Mouse (Mus musculus) limb, embryonic 11.5 days (tissue): ENCODE measurements around the gene Adh6a. TPM values are rescaled to one million over a fixed set of nuclear protein-coding genes. Genes with fewer than 3 reads are reported as not detected.
A peak's percentile ranks its signal among the peaks of the same experiment; 100 is the strongest.

ENCODE experiments used
- ATAC-seq: fragments of 200-750 bp; cut with Nextera tagmentation; 2 replicates; pipeline ENCODE4 v1.8.0; 2017; ENCODE audit warnings: low read depth; ENCODE audit not compliant: insufficient number of reproducible peaks, low FRiP score, low TSS enrichment
- DNase-seq: peaks from one replicate; pipeline ENCODE4 v3.0.0-alpha.2; 2015; ENCODE audit warnings: low spot score
- H3K27ac ChIP-seq: fragments of 300-500 bp; sonication (generic); replicated peaks from 2 replicates; pipeline ENCODE4 v1.5.1; 2014; ENCODE audit warnings: low read depth, mild to moderate bottlenecking, low read length
- H3K27me3 ChIP-seq: fragments of 300-500 bp; sonication (generic); 2 replicates; pipeline ENCODE4 v1.6.1; 2014; ENCODE audit warnings: mild to moderate bottlenecking, low read length, mixed read lengths; ENCODE audit not compliant: control insufficient read depth, insufficient read depth
- H3K36me3 ChIP-seq: fragments of 300-500 bp; sonication (generic); 2 replicates; pipeline ENCODE4 v1.6.1; 2014; ENCODE audit warnings: mild to moderate bottlenecking, low read length, moderate library complexity, mixed read lengths; ENCODE audit not compliant: control insufficient read depth, insufficient read depth
- H3K4me1 ChIP-seq: fragments of 300-500 bp; sonication (generic); 2 replicates; pipeline ENCODE4 v1.6.1; 2014; ENCODE audit warnings: low read length, mixed read lengths; ENCODE audit not compliant: control insufficient read depth, insufficient read depth
- H3K4me2 ChIP-seq: fragments of 300-500 bp; sonication (generic); 2 replicates; pipeline ENCODE4 v1.6.1; 2014; ENCODE audit warnings: low read depth, mild to moderate bottlenecking, moderate library complexity; ENCODE audit not compliant: severe bottlenecking
- H3K4me3 ChIP-seq: fragments of 300-500 bp; sonication (generic); 2 replicates; pipeline ENCODE4 v1.5.1; 2014; ENCODE audit warnings: low read depth, low read length
- H3K9ac ChIP-seq: fragments of 300-500 bp; sonication (generic); 2 replicates; pipeline ENCODE4 v1.6.1; 2014; ENCODE audit warnings: mild to moderate bottlenecking, low read length
- H3K9me3 ChIP-seq: fragments of 300-500 bp; sonication (generic); 2 replicates; pipeline ENCODE4 v1.6.1; 2016; ENCODE audit warnings: low read length; ENCODE audit not compliant: control insufficient read depth
- WGBS: fragments of 180-500 bp; shearing (Covaris S2); extraction: QIAGEN DNeasy Blood & Tissue Kit; methylation state at CpG from one replicate; pipeline ENCODE4 v1.1.7; 2014; 5-methylcytosine and 5-hydroxymethylcytosine counted together
- polyA plus RNA-seq: library from polyadenylated mRNA; unstranded; fragments of >200 nt; fragmentation: Nextera tagmentation; extraction: Ambion mirVana; gene quantifications from 2 replicates; pipeline ENCODE4 v1.2.1, GENCODE M21; 2014

Adh6a gene
- polyA plus RNA-seq, 1 experiment from 2014 or later = not detected

GRCm38 (mm10) chr3:138287686-138288085, 25.4 kb upstream of the Adh6a start:
- Histone ChIP-seq H3K4me1 (no peaks in the 10 kb centered on the region), H3K9ac (no peak overlapping the region), H3K27me3 (no peaks in the 10 kb centered on the region), H3K9me3 (no peaks in the 10 kb centered on the region), H3K4me2 (no peak overlapping the region), H3K36me3 (no peaks in the 10 kb centered on the region), H3K4me3 (no peak overlapping the region), H3K27ac (no peak overlapping the region)
- ATAC-seq = no peak
- no peak for DNase-seq
- WGBS = 94% methylated on average over 4 of the region's 4 CpGs

GRCm38 (mm10) chr3:138290672-138291071, 22.4 kb upstream of the Adh6a start:
- Histone ChIP-seq H3K4me1 (no peaks in the 10 kb centered on the region), H3K4me2 (no peak overlapping the region), H3K27ac (no peak overlapping the region), H3K9ac (no peak overlapping the region), H3K36me3 (no peaks in the 10 kb centered on the region), H3K9me3 (no peaks in the 10 kb centered on the region), H3K4me3 (no peak overlapping the region), H3K27me3 (no peaks in the 10 kb centered on the region)
- WGBS = 87% methylated on average over 2 of the region's 2 CpGs
- ATAC-seq = no peak
- DNase-seq = no peak

DNA sequence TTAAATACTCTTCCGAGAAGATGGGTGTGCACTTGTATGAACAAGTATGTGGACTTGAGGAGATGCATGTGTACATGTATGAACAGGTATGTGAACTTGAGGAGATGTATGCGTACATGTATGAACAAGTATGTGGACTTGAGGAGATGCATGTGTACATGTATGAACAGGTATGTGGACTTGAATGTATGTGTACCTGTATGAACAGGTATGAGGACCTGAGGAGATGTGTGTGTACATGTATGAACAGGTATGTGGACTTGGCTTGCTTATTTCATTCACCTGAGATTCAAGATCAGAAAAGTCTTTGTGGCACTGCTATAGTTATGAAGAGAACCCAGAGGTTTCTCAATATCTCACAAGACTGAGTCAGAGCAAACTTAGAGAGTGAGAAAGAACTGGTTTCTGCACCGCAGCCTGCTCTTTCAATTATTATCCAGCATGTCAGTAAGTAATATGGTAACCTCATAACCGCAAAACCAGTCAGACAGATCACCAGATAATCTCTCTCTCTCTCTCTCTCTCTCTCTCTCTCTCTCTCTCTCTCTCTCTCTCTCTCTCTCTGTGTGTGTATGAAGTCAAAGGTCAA, 21.5 kb upstream of the Adh6a start:
- Histone ChIP-seq H3K4me2 (no peak overlapping the region), H3K36me3 (no peaks in the 10 kb centered on the region), H3K9me3 (no peaks in the 10 kb centered on the region), H3K4me1 (no peaks in the 10 kb centered on the region), H3K27ac (no peak overlapping the region), H3K9ac (no peak overlapping the region), H3K27me3 (no peaks in the 10 kb centered on the region), H3K4me3 (no peak overlapping the region)
- DNase-seq (no peak), ATAC-seq (no peak)
- 92% methylated on average over 4 of the region's 4 CpGs for WGBS

GRCm38 (mm10) chr3:138293298-138293895, 19.7 kb upstream of the Adh6a start:
- H3K4me2 ChIP-seq = no peak overlapping the region
- H3K27ac ChIP-seq = no peak overlapping the region
- H3K9me3 ChIP-seq = no peaks in the 10 kb centered on the region
- H3K27me3 ChIP-seq = no peaks in the 10 kb centered on the region
- 85% methylated on average over 7 of the region's 7 CpGs for WGBS
- DNase-seq (no peak), ATAC-seq (no peak)
- no peak overlapping the region for H3K9ac ChIP-seq
- H3K36me3 ChIP-seq = no peaks in the 10 kb centered on the region
- H3K4me3 ChIP-seq = no peak overlapping the region
- H3K4me1 ChIP-seq = no peaks in the 10 kb centered on the region

DNA sequence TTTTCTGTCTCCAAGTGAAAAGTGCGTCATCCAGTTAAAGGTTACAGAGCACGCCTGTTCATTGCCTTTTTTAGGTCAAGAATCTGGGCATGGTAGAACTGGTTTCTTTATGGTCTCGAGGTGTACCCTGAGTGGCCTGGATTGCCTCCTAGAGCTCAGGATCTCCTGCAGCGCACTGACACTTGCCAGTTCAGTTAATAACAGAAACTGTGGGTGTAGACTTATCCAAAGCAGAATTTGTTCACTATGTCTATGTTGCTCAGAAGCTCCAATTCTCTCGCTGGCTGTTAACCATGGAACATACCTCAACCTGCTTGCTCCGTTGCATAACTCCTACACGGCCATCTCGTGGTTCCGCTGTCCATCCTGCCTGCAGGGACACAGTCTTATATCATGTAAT, 13.0 kb upstream of the Adh6a start:
- Histone ChIP-seq H3K4me1 (no peaks in the 10 kb centered on the region), H3K27ac (no peak overlapping the region), H3K9ac (no peak overlapping the region), H3K27me3 (no peaks in the 10 kb centered on the region), H3K36me3 (no peaks in the 10 kb centered on the region), H3K4me3 (no peak overlapping the region), H3K4me2 (no peak overlapping the region), H3K9me3 (no peaks in the 10 kb centered on the region)
- ATAC-seq (no peak), DNase-seq (no peak)
- 93% methylated on average over 9 of the region's 9 CpGs for WGBS

- Histone ChIP-seq H3K4me2 (no peak overlapping the region), H3K9ac (no peak overlapping the region), H3K27me3 (no peaks in the 10 kb centered on the region), H3K9me3 (no peaks in the 10 kb centered on the region), H3K27ac (no peak overlapping the region), H3K4me3 (no peak overlapping the region), H3K4me1 (no peaks in the 10 kb centered on the region), H3K36me3 (no peaks in the 10 kb centered on the region)
- DNase-seq (no peak), ATAC-seq (no peak; the same call in 1 of the 2 replicates)
- 46% methylated on average over 4 of the region's 4 CpGs for WGBS
Measured at GRCm38 (mm10) chr3:138302676-138303075, 10.4 kb upstream of the Adh6a start.

- no peaks in the 10 kb centered on the region for H3K9me3 ChIP-seq
- no peak overlapping the region for H3K9ac ChIP-seq
- no peaks in the 10 kb centered on the region for H3K4me1 ChIP-seq
- H3K4me3 ChIP-seq = no peak overlapping the region
- H3K27ac ChIP-seq = no peak overlapping the region
- no peaks in the 10 kb centered on the region for H3K36me3 ChIP-seq
- 56% methylated on average over 6 of the region's 6 CpGs for WGBS
- H3K27me3 ChIP-seq = no peaks in the 10 kb centered on the region
- ATAC-seq (peak; percentile 27; the same call in 1 of the 2 replicates), DNase-seq (no peak)
- H3K4me2 ChIP-seq = no peak overlapping the region
Measured at GRCm38 (mm10) chr3:138303771-138304488, 9.2 kb upstream of the Adh6a start.

GRCm38 (mm10) chr3:138304489-138304871, 8.6 kb upstream of the Adh6a start:
- no peaks in the 10 kb centered on the region for H3K27me3 ChIP-seq
- no peak overlapping the region for H3K4me3 ChIP-seq
- 41% methylated on average over 4 of the region's 4 CpGs for WGBS
- DNase-seq (no peak), ATAC-seq (0 out of 2 replicates have a peak, but pooled peaks have one; percentile 41)
- no peak overlapping the region for H3K9ac ChIP-seq
- H3K9me3 ChIP-seq = no peaks in the 10 kb centered on the region
- H3K36me3 ChIP-seq = no peaks in the 10 kb centered on the region
- H3K4me1 ChIP-seq = no peaks in the 10 kb centered on the region
- H3K27ac ChIP-seq = no peak overlapping the region
- H3K4me2 ChIP-seq = no peak overlapping the region
